Mouse (Mus musculus) limb, embryonic 13.5 days (tissue): ENCODE results near the gene Ifitm6. TPM values are rescaled to one million over a fixed set of nuclear protein-coding genes. Genes with fewer than 3 reads are reported as not detected.
"Not testable (repeated sequence)": the region's sequence is repeated elsewhere in the genome, so short reads cannot be mapped to it uniquely, and the experiment has no call there.

Source experiments
- ATAC-seq: fragments of 200-750 bp; cut with Nextera tagmentation; 2 replicates; pipeline ENCODE4 v1.8.0; 2017; ENCODE audit warnings: low read depth, moderate number of reproducible peaks, moderate TSS enrichment; ENCODE audit not compliant: low FRiP score
- H3K27ac ChIP-seq: fragments of 300-500 bp; sonication (generic); 2 replicates; pipeline ENCODE4 v1.5.1; 2015; ENCODE audit warnings: inconsistent platforms, mild to moderate bottlenecking, moderate library complexity
- H3K27me3 ChIP-seq: fragments of 300-500 bp; sonication (generic); 2 replicates; pipeline ENCODE4 v1.6.1; 2015; ENCODE audit warnings: mild to moderate bottlenecking, inconsistent platforms
- H3K36me3 ChIP-seq: fragments of 300-500 bp; sonication (generic); 2 replicates; pipeline ENCODE4 v1.6.1; 2015; ENCODE audit warnings: inconsistent platforms, mild to moderate bottlenecking, moderate library complexity
- H3K4me1 ChIP-seq: fragments of 300-500 bp; sonication (generic); 2 replicates; pipeline ENCODE4 v1.6.1; 2015; ENCODE audit warnings: inconsistent platforms
- H3K4me2 ChIP-seq: fragments of 300-500 bp; sonication (generic); replicated peaks from 2 replicates; pipeline ENCODE4 v1.6.1; 2015; ENCODE audit warnings: inconsistent platforms, mild to moderate bottlenecking, moderate library complexity
- H3K4me3 ChIP-seq: fragments of 300-500 bp; sonication (generic); 2 replicates; pipeline ENCODE4 v1.5.1; 2015; ENCODE audit warnings: moderate library complexity, mild to moderate bottlenecking, inconsistent platforms
- H3K9ac ChIP-seq: fragments of 300-500 bp; sonication (generic); 2 replicates; pipeline ENCODE4 v1.6.1; 2015; ENCODE audit warnings: mild to moderate bottlenecking, inconsistent platforms
- H3K9me3 ChIP-seq: fragments of 300-500 bp; sonication (generic); 2 replicates; pipeline ENCODE4 v1.6.1; 2016; ENCODE audit warnings: inconsistent platforms
- WGBS: fragments of 180-500 bp; shearing (Covaris S2); methylation state at CpG from one replicate; pipeline ENCODE4 v1.1.7; 2015; 5-methylcytosine and 5-hydroxymethylcytosine counted together
- polyA plus RNA-seq: library from polyadenylated mRNA; unstranded; fragments of >200 nt; fragmentation: Nextera tagmentation; extraction: Ambion mirVana; gene quantifications from 2 replicates; pipeline ENCODE4 v1.2.1, GENCODE M21; 2015

Ifitm6 gene
- polyA plus RNA-seq, 1 experiment from 2014 or later, result not detected

- Histone ChIP-seq H3K9me3 (no peaks in the 10 kb centered on the region), H3K9ac (no peak overlapping the region), H3K27me3 (no peaks in the 10 kb centered on the region), H3K4me1 (no peaks in the 10 kb centered on the region), H3K36me3 (no peaks in the 10 kb centered on the region), H3K27ac (no peak overlapping the region), H3K4me3 (no peak overlapping the region), H3K4me2 (no peak overlapping the region)
- ATAC-seq, result no peak
- 78% methylated on average over 15 of the region's 15 CpGs for WGBS
Measured at GRCm38 (mm10) chr7:141000881-141001708, 16.6 kb downstream of the Ifitm6 start.

GRCm38 (mm10) chr7:140998853-140999700 lies 18.6 kb downstream of the Ifitm6 start:
- H3K4me2 ChIP-seq, result no peak overlapping the region
- WGBS, result 82% methylated on average over 11 of the region's 11 CpGs

DNA sequence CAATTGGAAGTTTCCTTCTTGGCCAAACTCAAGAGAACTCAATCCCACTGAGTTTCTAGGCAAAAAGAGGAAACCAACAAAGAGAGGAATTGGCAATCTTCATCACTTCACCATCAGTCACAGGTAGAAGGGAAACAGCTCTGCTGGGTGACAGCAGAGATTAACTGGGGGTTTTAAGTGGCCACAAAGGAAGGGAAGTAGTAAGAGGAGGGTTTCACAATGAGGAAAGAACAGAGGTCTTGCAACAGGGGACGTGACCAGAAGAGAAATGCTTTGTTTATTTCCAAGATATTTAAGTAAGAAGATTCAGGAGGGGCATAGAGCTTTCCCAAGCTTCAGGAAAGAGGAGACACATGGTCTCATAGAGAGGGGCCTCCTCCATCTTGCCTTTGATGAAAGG lies 19.9 kb downstream of the Ifitm6 start:
- 68% methylated on average over 1 of the region's 1 CpGs for WGBS
- ATAC-seq, result no peak
- no peaks in the 10 kb centered on the region for H3K9me3 ChIP-seq
- no peaks in the 10 kb centered on the region for H3K4me1 ChIP-seq
- no peak overlapping the region for H3K4me3 ChIP-seq
- no peaks in the 10 kb centered on the region for H3K36me3 ChIP-seq
- no peak overlapping the region for H3K4me2 ChIP-seq
- H3K27ac ChIP-seq, result no peak overlapping the region
- H3K9ac ChIP-seq, result no peak overlapping the region
- no peaks in the 10 kb centered on the region for H3K27me3 ChIP-seq

More at GRCm38 (mm10) chr7:140998853-140999700, 18.6 kb downstream of the Ifitm6 start:
- no peak overlapping the region for H3K9ac ChIP-seq
- no peak overlapping the region for H3K4me3 ChIP-seq
- H3K9me3 ChIP-seq, result no peaks in the 10 kb centered on the region
- no peak for ATAC-seq
- H3K36me3 ChIP-seq, result no peaks in the 10 kb centered on the region
- H3K27me3 ChIP-seq, result no peaks in the 10 kb centered on the region
- no peak overlapping the region for H3K27ac ChIP-seq
- H3K4me1 ChIP-seq, result no peaks in the 10 kb centered on the region

GRCm38 (mm10) chr7:140991117-140991689 lies 26.5 kb downstream of the Ifitm6 start:
- no peak overlapping the region for H3K4me2 ChIP-seq
- no peaks in the 10 kb centered on the region for H3K36me3 ChIP-seq
- WGBS, result 85% methylated on average over 14 of the region's 14 CpGs
- no peak overlapping the region for H3K27ac ChIP-seq
- no peak overlapping the region for H3K4me3 ChIP-seq
- no peaks in the 10 kb centered on the region for H3K27me3 ChIP-seq
- peaks cover 15% of the 10 kb centered on the region for H3K4me1 ChIP-seq
- no peak overlapping the region for H3K9ac ChIP-seq
- H3K9me3 ChIP-seq, result no peaks in the 10 kb centered on the region
- no peak for ATAC-seq

GRCm38 (mm10) chr7:140990622-140991021 lies 27.1 kb downstream of the Ifitm6 start:
- WGBS, result 41% methylated on average over 5 of the region's 5 CpGs
- no peaks in the 10 kb centered on the region for H3K9me3 ChIP-seq
- no peak overlapping the region for H3K9ac ChIP-seq
- ATAC-seq, result no peak
- H3K27ac ChIP-seq, result no peak overlapping the region
- no peaks in the 10 kb centered on the region for H3K27me3 ChIP-seq
- H3K36me3 ChIP-seq, result no peaks in the 10 kb centered on the region
- H3K4me3 ChIP-seq, result no peak overlapping the region
- peaks cover 15% of the 10 kb centered on the region for H3K4me1 ChIP-seq
- no peak overlapping the region for H3K4me2 ChIP-seq

GRCm38 (mm10) chr7:140990185-140990584 lies 27.5 kb downstream of the Ifitm6 start:
- peaks cover 15% of the 10 kb centered on the region for H3K4me1 ChIP-seq
- H3K27me3 ChIP-seq, result no peaks in the 10 kb centered on the region
- H3K27ac ChIP-seq, result no peak overlapping the region
- H3K9ac ChIP-seq, result no peak overlapping the region
- ATAC-seq, result no peak
- H3K4me3 ChIP-seq, result no peak overlapping the region
- 52% methylated on average over 6 of the region's 6 CpGs for WGBS
- no peaks in the 10 kb centered on the region for H3K9me3 ChIP-seq
- no peak overlapping the region for H3K4me2 ChIP-seq
- H3K36me3 ChIP-seq, result no peaks in the 10 kb centered on the region

GRCm38 (mm10) chr7:140989022-140989421 lies 28.7 kb downstream of the Ifitm6 start:
- Histone ChIP-seq H3K27me3 (no peaks in the 10 kb centered on the region), H3K4me3 (no peak overlapping the region), H3K4me2 (no peak overlapping the region), H3K36me3 (no peaks in the 10 kb centered on the region), H3K27ac (no peak overlapping the region), H3K4me1 (peaks cover 15% of the 10 kb centered on the region), H3K9ac (no peak overlapping the region), H3K9me3 (no peaks in the 10 kb centered on the region)
- ATAC-seq, result no peak
- 82% methylated on average over 4 of the region's 4 CpGs for WGBS

DNA sequence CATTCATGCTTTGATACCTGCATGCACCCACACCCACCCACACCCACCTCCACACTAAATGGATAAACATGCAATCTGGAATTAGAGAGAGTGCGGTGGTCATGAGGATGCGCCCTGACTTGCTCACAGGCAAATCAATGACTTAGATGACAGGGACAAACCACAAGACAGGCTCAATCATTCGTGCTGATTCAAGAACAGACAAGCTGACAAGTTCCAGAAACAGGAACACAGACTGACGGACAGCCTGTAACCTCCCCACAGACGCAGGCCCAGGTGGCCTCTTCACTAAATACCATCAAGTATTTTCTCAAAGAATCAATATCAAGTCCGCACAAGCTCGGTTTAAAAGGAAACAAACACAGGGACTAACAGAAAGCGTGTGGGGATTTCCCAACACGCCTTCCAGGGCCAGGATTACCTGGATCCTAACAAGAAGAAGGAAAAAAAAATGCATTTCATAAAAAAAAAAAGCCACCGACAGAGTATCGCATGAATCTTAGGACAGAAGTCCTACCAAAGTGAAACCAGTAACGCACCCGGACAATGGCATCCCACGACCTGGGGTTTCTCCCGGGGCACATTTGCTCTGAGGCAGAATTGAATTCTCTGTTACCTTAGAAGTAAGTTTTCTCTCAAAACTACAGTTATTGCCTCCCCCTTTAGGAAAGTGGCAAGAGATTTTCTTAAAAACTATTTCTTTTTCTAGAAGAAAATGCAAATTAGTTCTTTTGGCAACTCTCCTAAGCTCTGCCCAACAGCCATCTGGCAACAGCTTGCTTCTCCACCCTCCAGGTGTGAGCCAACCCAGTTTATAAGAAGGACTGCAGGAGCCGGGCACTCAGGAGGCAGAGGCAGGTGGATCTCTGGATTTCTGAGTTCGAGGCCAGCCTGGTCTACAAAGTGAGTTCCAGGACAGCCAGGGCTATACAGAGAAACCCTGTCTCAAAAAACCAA lies 30.3 kb downstream of the Ifitm6 start:
- no peak overlapping the region for H3K9ac ChIP-seq
- H3K36me3 ChIP-seq, result no peaks in the 10 kb centered on the region
- no peak overlapping the region for H3K4me3 ChIP-seq
- no peak overlapping the region for H3K4me2 ChIP-seq
- H3K9me3 ChIP-seq, result no peaks in the 10 kb centered on the region
- H3K4me1 ChIP-seq, result peaks cover 15% of the 10 kb centered on the region
- no peak for ATAC-seq
- no peaks in the 10 kb centered on the region for H3K27me3 ChIP-seq
- no peak overlapping the region for H3K27ac ChIP-seq
- 81% methylated on average over 17 of the region's 17 CpGs for WGBS

DNA sequence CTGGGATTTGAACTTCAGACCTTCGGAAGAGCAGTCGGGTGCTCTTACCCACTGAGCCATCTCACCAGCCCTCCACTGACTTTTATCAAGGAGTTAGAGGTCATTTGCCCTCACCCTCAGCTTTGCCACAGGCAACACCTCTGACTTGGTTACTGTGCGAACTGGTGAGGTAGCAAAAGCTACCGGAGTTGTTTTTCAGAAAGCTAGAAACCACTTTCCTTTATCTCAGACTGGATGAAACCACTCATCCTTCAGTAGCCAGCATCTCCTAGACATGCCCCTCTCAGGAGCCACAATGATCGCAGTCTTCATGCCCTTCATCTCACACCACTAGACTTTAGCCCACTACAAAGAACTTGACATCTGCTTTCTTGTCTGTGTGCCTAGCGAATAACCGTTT lies 34.8 kb downstream of the Ifitm6 start:
- Histone ChIP-seq H3K9me3 (no peaks in the 10 kb centered on the region), H3K27ac (no peak overlapping the region), H3K9ac (no peak overlapping the region), H3K27me3 (no peaks in the 10 kb centered on the region), H3K4me2 (no peak overlapping the region), H3K36me3 (no peaks in the 10 kb centered on the region), H3K4me1 (no peaks in the 10 kb centered on the region), H3K4me3 (no peak overlapping the region)
- no peak for ATAC-seq
- 88% methylated on average over 7 of the region's 7 CpGs for WGBS

- no peaks in the 10 kb centered on the region for H3K27me3 ChIP-seq
- H3K36me3 ChIP-seq, result no peaks in the 10 kb centered on the region
- H3K9me3 ChIP-seq, result no peaks in the 10 kb centered on the region
- no peak overlapping the region for H3K4me2 ChIP-seq
- no peaks in the 10 kb centered on the region for H3K4me1 ChIP-seq
- WGBS, result 91% methylated on average over 8 of the region's 8 CpGs
- no peak overlapping the region for H3K27ac ChIP-seq
- H3K9ac ChIP-seq, result no peak overlapping the region
- no peak overlapping the region for H3K4me3 ChIP-seq
- no peak for ATAC-seq
Measured at GRCm38 (mm10) chr7:140981704-140982103, 36.0 kb downstream of the Ifitm6 start.

DNA sequence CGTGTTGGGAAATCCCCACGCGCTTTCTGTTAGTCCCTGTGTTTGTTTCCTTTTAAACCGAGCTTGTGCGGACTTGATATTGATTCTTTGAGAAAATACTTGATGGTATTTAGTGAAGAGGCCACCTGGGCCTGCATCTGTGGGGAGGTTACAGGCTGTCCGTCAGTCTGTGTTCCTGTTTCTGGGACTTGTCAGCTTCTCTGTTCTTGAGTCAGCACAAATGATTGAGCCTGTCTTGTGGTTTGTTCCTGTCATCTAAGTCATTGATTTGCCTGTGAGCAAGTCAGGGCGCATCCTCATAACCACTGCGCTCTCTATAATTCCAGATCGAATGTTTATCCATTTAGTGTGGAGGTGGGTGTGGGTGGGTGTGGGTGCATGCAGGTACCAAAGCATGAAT lies 41.0 kb downstream of the Ifitm6 start:
- H3K9ac ChIP-seq, H3K4me2 ChIP-seq, H3K27me3 ChIP-seq, H3K36me3 ChIP-seq, ATAC-seq, H3K27ac ChIP-seq, H3K9me3 ChIP-seq, H3K4me3 ChIP-seq: not testable (repeated sequence)
- H3K4me1 ChIP-seq, result peaks cover 22% of the 10 kb centered on the region
- WGBS, result 86% methylated on average over 9 of the region's 9 CpGs
